Mouse (Mus musculus): Measurements from ENCODE around the gene Il1f5. TPM values are rescaled to one million over a fixed set of nuclear protein-coding genes. Genes with fewer than 3 reads are reported as not detected.

Il1f5 gene
- polyA plus RNA-seq (2015; fragmentation: Nextera tagmentation; extraction: Ambion mirVana) = 5.2 TPM in 1 of 2 replicates, not detected in the other

DNA sequence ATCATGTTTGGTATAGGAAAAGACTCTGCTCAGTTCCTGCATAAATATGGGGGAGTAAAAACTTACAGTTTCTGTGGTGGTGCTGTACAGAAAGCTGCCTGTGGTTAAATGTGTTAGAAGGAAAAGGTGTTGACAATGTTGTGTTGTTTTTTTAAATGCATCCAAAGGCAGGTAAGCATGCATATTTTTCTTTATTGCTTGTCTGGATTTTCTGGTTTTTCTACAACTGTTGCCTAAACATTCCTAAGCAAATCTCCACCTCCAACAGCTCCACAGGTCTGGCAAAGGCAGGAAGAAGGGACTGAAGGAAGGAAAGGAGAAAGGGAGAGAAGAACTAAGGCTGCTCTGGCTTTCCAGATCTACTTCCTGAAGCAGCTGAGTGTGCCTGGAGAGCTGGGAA lies at the start of gene Il1f5:
Il1f5 (plus strand) TSS at position 301 of the 400 bp plus-strand sequence.

DNA sequence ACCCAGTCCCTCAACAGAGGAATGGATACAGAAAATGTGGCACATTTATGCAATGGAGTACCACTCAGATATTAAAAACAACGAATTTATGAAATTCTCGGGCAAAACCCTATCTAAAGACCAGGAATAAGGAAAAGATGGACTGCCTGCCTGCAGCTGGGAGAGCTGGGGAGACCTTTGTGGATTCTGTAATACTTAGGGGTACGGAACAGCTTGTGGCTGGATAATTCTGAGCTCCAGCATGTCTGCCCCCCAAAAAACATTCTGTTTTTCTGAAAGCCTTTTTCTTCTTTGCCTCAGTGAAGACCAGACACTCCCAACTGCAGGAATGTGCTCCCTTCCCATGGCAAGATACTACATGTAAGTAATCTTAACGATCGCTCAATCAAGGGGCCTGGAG lies 14.1 kb downstream of the Il1f5 start, which contains the start of gene Il1f10:
Il1f10 (plus strand) TSS at position 301 of the 400 bp plus-strand sequence.

Other genes starting within 250 kb of the Il1f5 start
- 1.7 and 5.5 TPM in 2 replicates for gene Hnmt, start 227.6 kb upstream of the Il1f5 start, polyA plus RNA-seq (2015; fragmentation: Nextera tagmentation; extraction: Ambion mirVana)
- gene Tbpl2, start 180.4 kb upstream of the Il1f5 start, polyA plus RNA-seq (2015; fragmentation: Nextera tagmentation; extraction: Ambion mirVana) = not detected in 2 replicates
- gene Il1f8, start 123.8 kb upstream of the Il1f5 start, polyA plus RNA-seq (2015; fragmentation: Nextera tagmentation; extraction: Ambion mirVana) = 1.0 TPM in 1 of 2 replicates, not detected in the other
- gene Il1f9, start 90.5 kb upstream of the Il1f5 start, polyA plus RNA-seq (2015; fragmentation: Nextera tagmentation; extraction: Ambion mirVana) = 0.68 TPM in 1 of 2 replicates, not detected in the other
- 0.48 TPM in 1 of 2 replicates, not detected in the other for gene Il1f6, start 61.5 kb upstream of the Il1f5 start, polyA plus RNA-seq (2015; fragmentation: Nextera tagmentation; extraction: Ambion mirVana)
- gene Il1f10, start 14.2 kb downstream of the Il1f5 start, polyA plus RNA-seq (2015; fragmentation: Nextera tagmentation; extraction: Ambion mirVana) = not detected in 2 replicates
- gene Il1rn, start 59.9 kb downstream of the Il1f5 start, polyA plus RNA-seq (2015; fragmentation: Nextera tagmentation; extraction: Ambion mirVana) = 0.22 and 1.1 TPM in 2 replicates
- gene Psd4, start 90.6 kb downstream of the Il1f5 start, polyA plus RNA-seq (2015; fragmentation: Nextera tagmentation; extraction: Ambion mirVana) = 0.44 and 0.72 TPM in 2 replicates
- not detected in 2 replicates for gene Pax8, start 198.6 kb downstream of the Il1f5 start, polyA plus RNA-seq (2015; fragmentation: Nextera tagmentation; extraction: Ambion mirVana)

Data from skeletal muscle tissue, postnatal 0 days (tissue).